Mouse (Mus musculus): ENCODE results near the gene Pdzd4. TPM values are rescaled to one million over a fixed set of nuclear protein-coding genes. Genes with fewer than 3 reads are reported as not detected.

Pdzd4 gene
- polyA plus RNA-seq, 1 experiment from 2014 or later = 0.37 TPM

- H3K36me3 ChIP-seq (ENCODE audit: insufficient read depth, low read length) = no peaks in the 10 kb centered on the region
- no peak overlapping the region for H3K4me2 ChIP-seq (ENCODE audit: low read length)
- ATAC-seq (replicated peaks; ENCODE audit: low FRiP score, low read depth) (no peak), DNase-seq (ENCODE audit: low spot score) (no peak)
- no peaks in the 10 kb centered on the region for H3K4me1 ChIP-seq (replicated peaks; ENCODE audit: insufficient read depth, low read length)
- no peak overlapping the region for H3K27ac ChIP-seq
- peak; percentile 29 for TF ChIP-seq CTCF (IDR thresholded peaks at IDR 0.05; ENCODE audit: low read depth)
- no peak overlapping the region for H3K4me3 ChIP-seq (replicated peaks; ENCODE audit: low read depth, low read length)
- no peaks in the 10 kb centered on the region for H3K9me3 ChIP-seq (replicated peaks; ENCODE audit: low read length)
- H3K9ac ChIP-seq (ENCODE audit: low read depth, low read length) = no peak overlapping the region
- H3K27me3 ChIP-seq (ENCODE audit: insufficient read depth, low read length) = no peaks in the 10 kb centered on the region
- 90% methylated on average over 1 of the region's 1 CpGs for WGBS
These were observed 75.8 kb downstream of the Pdzd4 start for GRCm38 (mm10) chrX:73748977-73749376.

GRCm38 (mm10) chrX:73744774-73745481, 79.8 kb downstream of the Pdzd4 start:
- Histone ChIP-seq H3K4me3 (replicated peaks; ENCODE audit: low read depth, low read length) (no peak overlapping the region), H3K9ac (ENCODE audit: low read depth, low read length) (no peak overlapping the region), H3K9me3 (replicated peaks; ENCODE audit: low read length) (no peaks in the 10 kb centered on the region), H3K36me3 (ENCODE audit: insufficient read depth, low read length) (no peaks in the 10 kb centered on the region), H3K4me2 (ENCODE audit: low read length) (no peak overlapping the region), H3K27me3 (ENCODE audit: insufficient read depth, low read length) (no peaks in the 10 kb centered on the region), H3K4me1 (replicated peaks; ENCODE audit: insufficient read depth, low read length) (no peaks in the 10 kb centered on the region), H3K27ac (no peak overlapping the region)
- DNase-seq (ENCODE audit: low spot score) (no peak), ATAC-seq (replicated peaks; ENCODE audit: low FRiP score, low read depth) (no peak)
- TF ChIP-seq CTCF (IDR thresholded peaks at IDR 0.05; ENCODE audit: low read depth) = no peak
- WGBS = 81% methylated on average over 1 of the region's 1 CpGs

Other genes with a start within 250 kb of the Pdzd4 start
- 23.5 and 25.0 TPM in 2 replicates for gene Dusp9, start 185.6 kb downstream of the Pdzd4 start, polyA plus RNA-seq (2015; fragmentation: Nextera tagmentation; extraction: Ambion mirVana)
- 15.7 and 18.7 TPM in 2 replicates for gene Pnck, start 164.9 kb downstream of the Pdzd4 start, polyA plus RNA-seq (2015; fragmentation: Nextera tagmentation; extraction: Ambion mirVana)
- 12.0 and 12.2 TPM in 2 replicates for gene Slc6a8, start 151.8 kb downstream of the Pdzd4 start, polyA plus RNA-seq (2015; fragmentation: Nextera tagmentation; extraction: Ambion mirVana)
- 285 and 288 TPM in 2 replicates for gene Bcap31, start 108.8 kb downstream of the Pdzd4 start, polyA plus RNA-seq (2015; fragmentation: Nextera tagmentation; extraction: Ambion mirVana)
- gene Abcd1, start 108.4 kb downstream of the Pdzd4 start, polyA plus RNA-seq (2015; fragmentation: Nextera tagmentation; extraction: Ambion mirVana) = 12.3 and 14.1 TPM in 2 replicates
- gene Plxnb3, start 67.9 kb downstream of the Pdzd4 start, polyA plus RNA-seq (2015; fragmentation: Nextera tagmentation; extraction: Ambion mirVana) = 0.14 and 0.15 TPM in 2 replicates
- 2.4 TPM in 2 replicates for gene Srpk3, start 50.6 kb downstream of the Pdzd4 start, polyA plus RNA-seq (2015; fragmentation: Nextera tagmentation; extraction: Ambion mirVana)
- gene Idh3g, start 38.1 kb downstream of the Pdzd4 start, polyA plus RNA-seq (2015; fragmentation: Nextera tagmentation; extraction: Ambion mirVana) = 256 and 265 TPM in 2 replicates
- 260 and 283 TPM in 2 replicates for gene Ssr4, start 37.9 kb downstream of the Pdzd4 start, polyA plus RNA-seq (2015; fragmentation: Nextera tagmentation; extraction: Ambion mirVana)
- 23.3 and 23.8 TPM in 2 replicates for gene Avpr2, start 67.1 kb upstream of the Pdzd4 start, polyA plus RNA-seq (2015; fragmentation: Nextera tagmentation; extraction: Ambion mirVana)
- gene L1cam, start 71.1 kb upstream of the Pdzd4 start, polyA plus RNA-seq (2015; fragmentation: Nextera tagmentation; extraction: Ambion mirVana) = 6.6 and 7.2 TPM in 2 replicates
- 2.8 and 3.1 TPM in 2 replicates for gene Arhgap4, start 96.9 kb upstream of the Pdzd4 start, polyA plus RNA-seq (2015; fragmentation: Nextera tagmentation; extraction: Ambion mirVana)
- gene Naa10, start 97.0 kb upstream of the Pdzd4 start, polyA plus RNA-seq (2015; fragmentation: Nextera tagmentation; extraction: Ambion mirVana) = 119 TPM in 2 replicates
- gene Renbp, start 105.9 kb upstream of the Pdzd4 start, polyA plus RNA-seq (2015; fragmentation: Nextera tagmentation; extraction: Ambion mirVana) = 83.0 and 85.6 TPM in 2 replicates
- gene Hcfc1, start 141.4 kb upstream of the Pdzd4 start, polyA plus RNA-seq (2015; fragmentation: Nextera tagmentation; extraction: Ambion mirVana) = 32.1 and 36.1 TPM in 2 replicates
- gene Irak1, start 198.9 kb upstream of the Pdzd4 start, polyA plus RNA-seq (2015; fragmentation: Nextera tagmentation; extraction: Ambion mirVana) = 46.4 and 49.2 TPM in 2 replicates

All from kidney, postnatal 0 days (tissue).